Mouse (Mus musculus) CH12.LX (cell line): Measurements from ENCODE around the gene Arfip2.

Experiments used
- CTCF ChIP-seq, 2 experiments: IDR thresholded peaks in 1 of 2; conservative IDR thresholded peaks in 1 of 2; 2 replicates each; pipeline ENCODE4 v1.5.1; 2011 to 2012; ENCODE audit warnings: low read depth in 2 of 2, low read length in 2 of 2, improper control_type of control experiment in 1 of 2, inconsistent platforms in 1 of 2, mild to moderate bottlenecking in 1 of 2, moderate library complexity in 1 of 2
- EP300 ChIP-seq: IDR thresholded peaks from 2 replicates; pipeline ENCODE4 v1.6.1; 2011; ENCODE audit warnings: low read length, improper control_type of control experiment
- ETS1 ChIP-seq: conservative IDR thresholded peaks from 2 replicates; pipeline ENCODE4 v1.6.1; 2012; ENCODE audit warnings: low read depth, mild to moderate bottlenecking, inconsistent platforms, low read length, improper control_type of control experiment, moderate library complexity
- GABPA ChIP-seq: IDR thresholded peaks from 2 replicates; pipeline ENCODE4 v1.6.1; 2012; ENCODE audit warnings: low read depth, low read length, improper control_type of control experiment, inconsistent platforms; ENCODE audit not compliant: insufficient replicate concordance
- HCFC1 ChIP-seq: IDR thresholded peaks from 2 replicates; pipeline ENCODE4 v1.6.1; 2012; ENCODE audit warnings: low read depth, mild to moderate bottlenecking, inconsistent platforms, low read length, improper control_type of control experiment
- MAFK ChIP-seq: IDR thresholded peaks from 2 replicates; pipeline ENCODE4 v1.6.1; 2011; ENCODE audit warnings: low read length, improper control_type of control experiment; ENCODE audit not compliant: insufficient replicate concordance
- MAZ ChIP-seq: IDR thresholded peaks from 2 replicates; pipeline ENCODE4 v1.6.1; 2012; ENCODE audit warnings: low read depth, mild to moderate bottlenecking, inconsistent platforms, low read length, improper control_type of control experiment, moderate library complexity
- PAX5 ChIP-seq: IDR thresholded peaks from 2 replicates; pipeline ENCODE4 v1.6.1; 2012; ENCODE audit warnings: low read length, inconsistent platforms, mixed read lengths
- POLR2A ChIP-seq: IDR thresholded peaks from 2 replicates; pipeline ENCODE4 v1.6.1; 2011; ENCODE audit warnings: low read depth, mild to moderate bottlenecking, improper control_type of control experiment, low read length
- POLR2AphosphoS2 ChIP-seq: IDR thresholded peaks from 2 replicates; pipeline ENCODE4 v1.6.1; 2011; ENCODE audit warnings: low read depth, low read length, improper control_type of control experiment
- SIN3A ChIP-seq: IDR thresholded peaks from 2 replicates; pipeline ENCODE4 v1.6.1; 2012; ENCODE audit warnings: low read length, improper control_type of control experiment, inconsistent platforms
- TBP ChIP-seq: conservative IDR thresholded peaks from 2 replicates; pipeline ENCODE4 v1.6.1; 2011; ENCODE audit warnings: low read depth, low read length, improper control_type of control experiment
- USF1 ChIP-seq: IDR thresholded peaks from 2 replicates; pipeline ENCODE4 v1.6.1; 2014; ENCODE audit warnings: low read depth, mild to moderate bottlenecking, inconsistent platforms, low read length, improper control_type of control experiment

- TF ChIP-seq CTCF (conservative IDR thresholded peaks at IDR 0.05 in 1 of 2, IDR thresholded peaks at IDR 0.05 in 1 of 2; ENCODE audit: low read depth in 2 of 2, low read length in 2 of 2) (no peak), TBP (no peak), GABPA (no peak), EP300 (no peak), ETS1 (no peak), POLR2A (no peak), USF1 (no peak), MAZ (no peak), MAFK (no peak), PAX5 (no peak), POLR2AphosphoS2 (no peak), SIN3A (no peak), HCFC1 (no peak)
Observed at GRCm38 (mm10) chr7:105632551-105632972, 7.7 kb downstream of the Arfip2 start.
